Mouse (Mus musculus) midbrain, embryonic 14.5 days (tissue): ENCODE measurements at regions not wholly inside any gene's neighbourhood (a gene's known extent, or its start where the extent isn't known, plus 50 kb on each side); places are given as distances from the start of the nearest gene placed in this dataset.
A peak's percentile ranks its signal among the peaks of the same experiment; 100 is the strongest.

Source experiments
- ATAC-seq: fragments of 200-750 bp; cut with Nextera tagmentation; 2 replicates; pipeline ENCODE4 v1.8.0; 2017; ENCODE audit warnings: moderate number of reproducible peaks, moderate library complexity; ENCODE audit not compliant: low FRiP score, low TSS enrichment
- DNase-seq: peaks from one replicate; pipeline ENCODE4 v3.0.0-alpha.2; 2015
- H3K27ac ChIP-seq: fragments of 300-500 bp; sonication (generic); replicated peaks from 2 replicates; pipeline ENCODE4 v1.5.1; 2014; ENCODE audit warnings: mild to moderate bottlenecking, low read depth, low read length, moderate library complexity
- H3K27me3 ChIP-seq: fragments of 300-500 bp; sonication (generic); 2 replicates; pipeline ENCODE4 v1.6.1; 2014; ENCODE audit warnings: low read length, control low read depth, mixed read lengths; ENCODE audit not compliant: control insufficient read depth, insufficient read depth
- H3K36me3 ChIP-seq: fragments of 300-500 bp; sonication (generic); 2 replicates; pipeline ENCODE4 v1.6.1; 2014; ENCODE audit warnings: low read length, control low read depth; ENCODE audit not compliant: control insufficient read depth, insufficient read depth
- H3K4me1 ChIP-seq: fragments of 300-500 bp; sonication (generic); 2 replicates; pipeline ENCODE4 v1.6.1; 2014; ENCODE audit warnings: mild to moderate bottlenecking, antibody characterized with exemption, low read length, control low read depth; ENCODE audit not compliant: control insufficient read depth, insufficient read depth
- H3K4me2 ChIP-seq: fragments of 300-500 bp; sonication (generic); 2 replicates; pipeline ENCODE4 v1.6.1; 2014; ENCODE audit warnings: mild to moderate bottlenecking, low read length, moderate library complexity
- H3K4me3 ChIP-seq: fragments of 300-500 bp; sonication (generic); replicated peaks from 2 replicates; pipeline ENCODE4 v1.5.1; 2014; ENCODE audit warnings: low read depth, low read length
- H3K9ac ChIP-seq: fragments of 300-500 bp; sonication (generic); replicated peaks from 2 replicates; pipeline ENCODE4 v1.6.1; 2014; ENCODE audit warnings: mild to moderate bottlenecking, low read length, moderate library complexity
- H3K9me3 ChIP-seq: fragments of 300-500 bp; sonication (generic); 2 replicates; pipeline ENCODE4 v1.6.1; 2016; ENCODE audit warnings: low read length, control low read depth, mixed read lengths; ENCODE audit not compliant: control insufficient read depth
- WGBS: fragments of 180-500 bp; shearing (Covaris S2); extraction: QIAGEN DNeasy Blood & Tissue Kit; methylation state at CpG from one replicate; pipeline ENCODE4 v1.1.7; 2014; 5-methylcytosine and 5-hydroxymethylcytosine counted together

DNA sequence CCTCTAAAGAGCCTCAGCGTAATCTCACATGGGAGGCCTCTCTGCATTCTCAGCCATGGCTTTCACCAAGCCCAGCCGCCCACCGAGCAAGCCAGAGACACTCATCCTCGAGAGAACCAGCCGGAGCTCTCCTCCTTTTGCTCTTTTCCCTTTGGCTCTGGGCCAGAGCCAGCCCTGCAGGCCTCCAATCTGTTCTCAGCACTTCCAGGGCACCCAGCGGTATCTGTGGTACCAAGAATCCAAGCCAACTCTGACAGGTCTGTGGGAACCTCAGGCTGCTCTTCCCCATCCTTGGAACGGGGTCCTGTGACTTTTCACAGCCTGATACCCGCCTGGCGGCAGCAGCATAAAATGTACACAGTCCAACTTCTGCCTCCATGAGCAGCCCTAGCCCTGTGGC, 58.7 kb upstream of the Lnp1 start:
- Histone ChIP-seq H3K9me3 (no peaks in the 10 kb centered on the region), H3K9ac (no peak overlapping the region), H3K4me3 (no peak overlapping the region), H3K27ac (no peak overlapping the region), H3K27me3 (no peaks in the 10 kb centered on the region), H3K36me3 (no peaks in the 10 kb centered on the region), H3K4me2 (no peak overlapping the region), H3K4me1 (no peaks in the 10 kb centered on the region)
- ATAC-seq (peak; percentile 17; the same call in 1 of the 2 replicates), DNase-seq (no peak)
- WGBS, result 90% methylated on average over 9 of the region's 9 CpGs
